Mouse (Mus musculus) liver, postnatal 0 days (tissue): Measurements from ENCODE around the gene Ipo13.

ENCODE experiments used
- CTCF ChIP-seq: sonication (generic); IDR thresholded peaks from 2 replicates; pipeline ENCODE4 v1.5.1; 2016; ENCODE audit warnings: antibody characterized with exemption, low read depth
- EP300 ChIP-seq: IDR thresholded peaks from 2 replicates; pipeline ENCODE4 v1.6.1; 2016; ENCODE audit warnings: antibody characterized with exemption, low read depth, mild to moderate bottlenecking

- TF ChIP-seq CTCF, result no peak
- no peak for TF ChIP-seq EP300
Measured at GRCm38 (mm10) chr4:117846261-117846660, 68.5 kb downstream of the Ipo13 start.
